Mouse (Mus musculus) gonadal fat pad, adult 2 months (tissue): Measurements from ENCODE around the gene Plvap. TPM values are rescaled to one million over a fixed set of nuclear protein-coding genes. Genes with fewer than 3 reads are reported as not detected.
A peak's percentile ranks its signal among the peaks of the same experiment; 100 is the strongest.
"Not testable (repeated sequence)": the region's sequence is repeated elsewhere in the genome, so short reads cannot be mapped to it uniquely, and the experiment has no call there.

Experiments used
- DNase-seq: peaks from one replicate; pipeline ENCODE4 v3.0.0-alpha.2; 2012; ENCODE audit warnings: low read depth
- polyA plus RNA-seq: library from polyadenylated mRNA; depleted of rRNA; stranded (reverse); fragments of >200 nt; gene quantifications from 2 replicates; pipeline ENCODE4 v1.2.3, GENCODE M21; 2012; rRNA removed

Plvap gene
- polyA plus RNA-seq = 91.9 and 104 TPM in 2 replicates

GRCm38 (mm10) chr8:71511644-71512043 lies at the start of gene Plvap:
Gene Plvap (minus strand): TSS chr8:71511752.
- DNase-seq = no peak

- DNase-seq = no peak
Measured at GRCm38 (mm10) chr8:71560765-71561164, 49.2 kb upstream of the Plvap start.

- DNase-seq = no peak
Measured at GRCm38 (mm10) chr8:71560071-71560470, 48.5 kb upstream of the Plvap start.

GRCm38 (mm10) chr8:71558958-71559690 lies 47.6 kb upstream of the Plvap start:
- no peak for DNase-seq

GRCm38 (mm10) chr8:71558071-71558957 lies 46.8 kb upstream of the Plvap start, which contains the start of gene Tmem221:
Gene Tmem221 (minus strand): TSS chr8:71558871.
- no peak for DNase-seq

- DNase-seq = no peak
Measured at GRCm38 (mm10) chr8:71554644-71555043, 43.1 kb upstream of the Plvap start.

- DNase-seq = no peak
Measured at GRCm38 (mm10) chr8:71554001-71554400, 42.4 kb upstream of the Plvap start.

- no peak for DNase-seq
Measured at GRCm38 (mm10) chr8:71552770-71553169, 41.2 kb upstream of the Plvap start.

GRCm38 (mm10) chr8:71550754-71551153 lies 39.2 kb upstream of the Plvap start:
- DNase-seq = no peak

GRCm38 (mm10) chr8:71547590-71547989 lies 36.0 kb upstream of the Plvap start:
- DNase-seq = no peak

- DNase-seq = no peak
Measured at GRCm38 (mm10) chr8:71545053-71545452, 33.5 kb upstream of the Plvap start.

- DNase-seq = no peak
Measured at GRCm38 (mm10) chr8:71543755-71544154, 32.2 kb upstream of the Plvap start.

GRCm38 (mm10) chr8:71542632-71543343 lies 31.2 kb upstream of the Plvap start, which contains the start of gene Mvb12a:
Gene Mvb12a (plus strand): TSS chr8:71542922.
- DNase-seq = peak; percentile 97

GRCm38 (mm10) chr8:71537028-71537867 lies 25.7 kb upstream of the Plvap start, which contains the start of gene Bst2:
Gene Bst2 (minus strand): TSS chr8:71537456.
- peak; percentile 55 for DNase-seq

GRCm38 (mm10) chr8:71535663-71536062 lies 24.1 kb upstream of the Plvap start:
- DNase-seq = no peak

GRCm38 (mm10) chr8:71534263-71534810 lies 22.8 kb upstream of the Plvap start:
- no peak for DNase-seq

- not testable (repeated sequence) for DNase-seq
Measured at GRCm38 (mm10) chr8:71530735-71531467, 19.3 kb upstream of the Plvap start.

- no peak for DNase-seq
Measured at GRCm38 (mm10) chr8:71528362-71529073, 17.0 kb upstream of the Plvap start.

- no peak for DNase-seq
Measured at GRCm38 (mm10) chr8:71527162-71527870, 15.8 kb upstream of the Plvap start.
